Mouse (Mus musculus): ENCODE measurements around the gene Crebbp. TPM values are rescaled to one million over a fixed set of nuclear protein-coding genes. Genes with fewer than 3 reads are reported as not detected.
A peak's percentile ranks its signal among the peaks of the same experiment; 100 is the strongest.

The Crebbp gene
- polyA plus RNA-seq, 1 experiment from 2014 or later = 45.7 TPM

DNA sequence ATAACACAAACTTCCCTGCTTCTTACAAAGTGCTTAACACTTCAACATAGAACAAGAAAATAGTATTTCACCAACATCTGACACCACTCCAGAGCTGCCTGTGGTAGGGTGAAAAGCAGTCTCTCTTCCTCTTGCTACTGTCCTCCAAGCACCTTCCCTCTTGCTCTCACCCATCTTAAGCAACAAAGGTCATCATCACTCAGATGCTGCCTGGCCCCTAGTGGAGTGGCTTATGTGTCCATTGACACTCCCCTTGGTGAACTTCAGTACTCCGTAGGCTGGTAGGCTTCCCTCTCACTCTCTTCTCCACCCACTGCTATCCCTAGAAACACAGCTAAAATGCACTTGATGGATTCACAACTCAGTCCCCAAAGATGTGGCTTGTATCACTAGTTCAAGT is 3.5 kb downstream of the Crebbp start:
- Histone ChIP-seq H3K4me3 (no peak overlapping the region), H3K9me3 (replicated peaks) (no peaks in the 10 kb centered on the region), H3K27me3 (peaks cover 6% of the 10 kb centered on the region), H3K9ac (no peak overlapping the region), H3K27ac (no peak overlapping the region), H3K4me1 (peaks cover 25% of the 10 kb centered on the region), H3K36me3 (no peaks in the 10 kb centered on the region), H3K4me2 (replicated peaks) (peak overlapping the region; percentile 78)
- ATAC-seq (ENCODE audit: low FRiP score) = no peak
- WGBS = 82% methylated on average over 1 of the region's 1 CpGs

DNA sequence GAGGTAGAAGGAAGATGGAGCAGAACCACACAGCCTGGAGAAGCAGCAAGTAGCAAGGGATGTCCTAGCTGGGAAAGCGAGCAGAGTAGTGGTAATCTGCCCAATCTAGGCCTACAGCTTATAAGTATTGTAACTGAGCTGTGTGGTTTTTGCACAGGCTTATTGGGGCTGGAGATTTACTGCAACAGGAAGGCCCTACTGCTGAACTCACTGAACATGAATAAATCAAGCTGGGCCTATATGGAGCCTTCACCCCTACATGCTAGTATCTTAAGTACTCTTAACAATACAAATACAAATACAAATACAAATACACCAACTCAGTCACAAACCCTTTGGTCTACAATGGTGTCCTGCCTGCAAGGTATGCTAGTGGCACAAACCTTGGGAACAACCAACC is 10.2 kb downstream of the Crebbp start:
- Histone ChIP-seq H3K4me1 (peaks cover 14% of the 10 kb centered on the region), H3K27me3 (no peaks in the 10 kb centered on the region), H3K9ac (no peak overlapping the region), H3K4me2 (replicated peaks) (no peak overlapping the region), H3K4me3 (no peak overlapping the region), H3K36me3 (no peaks in the 10 kb centered on the region), H3K27ac (no peak overlapping the region), H3K9me3 (replicated peaks) (no peaks in the 10 kb centered on the region)
- WGBS = 96% methylated on average over 1 of the region's 1 CpGs
- ATAC-seq (ENCODE audit: low FRiP score) = no peak

DNA sequence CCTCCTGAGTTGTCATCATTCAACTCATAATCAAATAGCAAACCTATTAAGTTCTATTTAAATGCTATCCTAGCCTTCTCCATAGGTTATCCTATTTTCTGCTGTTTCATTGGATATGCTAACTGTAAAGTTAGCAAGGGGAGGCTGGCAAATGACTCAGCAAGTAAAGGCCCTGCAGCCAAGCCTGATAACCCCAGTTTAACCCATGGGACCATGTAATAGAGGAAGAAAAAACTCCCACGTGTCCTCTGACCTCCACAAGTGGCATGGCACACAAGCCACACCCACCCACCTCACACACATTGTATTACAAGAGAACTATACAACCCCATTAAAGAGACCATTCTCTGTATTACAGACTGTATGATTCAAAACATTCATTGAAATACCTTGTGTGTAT is 13.8 kb downstream of the Crebbp start:
- H3K9me3 ChIP-seq (replicated peaks) = no peaks in the 10 kb centered on the region
- no peaks in the 10 kb centered on the region for H3K36me3 ChIP-seq
- H3K4me2 ChIP-seq (replicated peaks) = no peak overlapping the region
- no peak overlapping the region for H3K9ac ChIP-seq
- H3K27ac ChIP-seq = no peak overlapping the region
- ATAC-seq (ENCODE audit: low FRiP score) = no peak
- H3K4me3 ChIP-seq = no peak overlapping the region
- WGBS = 35% methylated on average over 1 of the region's 1 CpGs
- peaks cover 12% of the 10 kb centered on the region for H3K4me1 ChIP-seq
- H3K27me3 ChIP-seq = no peaks in the 10 kb centered on the region

DNA sequence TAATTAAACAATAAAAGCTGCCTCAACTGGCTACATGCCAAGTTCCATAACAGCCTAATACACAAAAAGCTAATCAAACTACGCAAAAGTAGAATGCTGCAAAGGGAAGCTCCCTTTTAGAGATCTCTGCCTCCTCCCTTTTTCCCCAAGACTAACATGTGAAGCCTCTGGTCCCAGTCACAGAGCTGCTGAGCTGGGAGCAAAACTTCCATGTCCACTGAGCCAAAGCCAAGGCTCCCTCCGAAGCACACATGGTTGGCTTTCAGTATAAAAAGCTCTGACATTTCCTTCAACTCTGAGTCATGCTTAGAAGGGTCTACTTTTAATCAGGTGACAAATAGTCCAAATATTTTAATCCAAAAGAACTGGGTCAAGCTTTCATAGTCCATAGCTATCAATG is 14.2 kb downstream of the Crebbp start:
- no peaks in the 10 kb centered on the region for H3K36me3 ChIP-seq
- H3K4me3 ChIP-seq = no peak overlapping the region
- ATAC-seq (ENCODE audit: low FRiP score) = no peak
- no peak overlapping the region for H3K27ac ChIP-seq
- H3K4me2 ChIP-seq (replicated peaks) = no peak overlapping the region
- no peaks in the 10 kb centered on the region for H3K27me3 ChIP-seq
- no peak overlapping the region for H3K9ac ChIP-seq
- WGBS = 90% methylated on average over 2 of the region's 2 CpGs
- H3K9me3 ChIP-seq (replicated peaks) = no peaks in the 10 kb centered on the region
- peaks cover 12% of the 10 kb centered on the region for H3K4me1 ChIP-seq

DNA sequence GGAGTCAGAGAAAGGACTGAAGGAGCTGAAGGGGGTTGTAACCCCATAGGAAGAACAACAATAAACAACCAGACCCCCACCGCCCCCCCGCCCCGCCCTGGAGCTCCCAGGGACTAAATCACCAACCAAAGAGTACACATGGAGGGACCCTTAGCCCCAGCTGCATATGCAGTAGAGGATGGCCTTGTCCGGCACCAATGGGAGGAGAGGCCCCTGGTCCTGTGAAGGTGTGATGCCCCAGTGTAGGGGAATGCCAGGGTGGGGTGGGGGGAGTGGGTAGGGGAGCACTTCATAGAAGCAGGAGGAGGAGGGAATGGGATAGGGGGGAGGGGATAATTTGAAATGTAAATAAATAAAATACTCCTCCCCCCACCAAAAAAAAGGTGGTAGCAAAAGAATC is 15.8 kb downstream of the Crebbp start:
- Histone ChIP-seq H3K27me3 (no peaks in the 10 kb centered on the region), H3K9ac (no peak overlapping the region), H3K36me3 (no peaks in the 10 kb centered on the region), H3K4me2 (replicated peaks) (no peak overlapping the region), H3K4me1 (peaks cover 12% of the 10 kb centered on the region), H3K4me3 (no peak overlapping the region), H3K9me3 (replicated peaks) (no peaks in the 10 kb centered on the region), H3K27ac (no peak overlapping the region)
- ATAC-seq (ENCODE audit: low FRiP score) = no peak
- WGBS = 93% methylated on average over 4 of the region's 4 CpGs

DNA sequence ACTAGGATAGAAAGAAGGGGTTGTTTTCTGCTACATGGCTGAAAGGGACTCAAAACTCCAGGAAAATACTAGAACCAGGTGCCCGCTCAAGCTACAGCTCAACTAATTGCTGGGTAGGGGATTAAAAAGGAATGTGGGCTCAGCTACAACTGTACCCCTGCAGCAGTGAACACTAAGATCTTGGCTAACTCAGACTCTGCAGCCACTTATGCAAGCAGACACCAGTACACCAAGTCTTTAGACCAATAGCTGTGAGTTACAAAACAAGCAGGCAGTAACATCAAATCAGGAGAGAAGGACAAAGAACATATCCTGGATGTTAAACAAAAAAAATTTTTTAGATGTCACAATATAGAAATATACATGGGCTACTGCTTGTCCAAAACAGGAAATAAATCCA is 23.6 kb downstream of the Crebbp start:
- WGBS = 100% methylated on average over 1 of the region's 1 CpGs
- Histone ChIP-seq H3K4me2 (replicated peaks) (no peak overlapping the region), H3K9ac (no peak overlapping the region), H3K27me3 (no peaks in the 10 kb centered on the region), H3K9me3 (replicated peaks) (no peaks in the 10 kb centered on the region), H3K4me3 (no peak overlapping the region), H3K36me3 (no peaks in the 10 kb centered on the region), H3K4me1 (no peaks in the 10 kb centered on the region), H3K27ac (no peak overlapping the region)
- no peak for ATAC-seq (ENCODE audit: low FRiP score)

DNA sequence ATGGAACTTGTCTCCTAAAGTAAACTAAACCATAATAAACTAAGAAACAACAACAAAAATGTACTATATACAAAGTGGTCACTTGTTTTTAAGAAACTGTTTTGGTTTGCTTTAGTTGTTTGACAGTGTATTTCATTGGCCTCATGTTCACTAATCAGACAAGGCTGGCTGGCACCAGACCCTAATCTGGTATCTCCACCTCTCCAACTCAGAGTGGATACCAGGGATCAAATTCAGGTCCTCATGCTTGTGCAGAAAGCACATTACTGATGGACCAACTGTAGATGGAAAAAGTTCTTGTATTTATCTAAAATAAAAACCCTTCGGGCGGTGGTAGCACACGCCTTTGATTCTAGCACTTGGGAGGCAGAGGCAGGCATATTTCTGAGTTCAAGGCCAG is 38.7 kb downstream of the Crebbp start:
- H3K36me3 ChIP-seq = peaks cover 24% of the 10 kb centered on the region

DNA sequence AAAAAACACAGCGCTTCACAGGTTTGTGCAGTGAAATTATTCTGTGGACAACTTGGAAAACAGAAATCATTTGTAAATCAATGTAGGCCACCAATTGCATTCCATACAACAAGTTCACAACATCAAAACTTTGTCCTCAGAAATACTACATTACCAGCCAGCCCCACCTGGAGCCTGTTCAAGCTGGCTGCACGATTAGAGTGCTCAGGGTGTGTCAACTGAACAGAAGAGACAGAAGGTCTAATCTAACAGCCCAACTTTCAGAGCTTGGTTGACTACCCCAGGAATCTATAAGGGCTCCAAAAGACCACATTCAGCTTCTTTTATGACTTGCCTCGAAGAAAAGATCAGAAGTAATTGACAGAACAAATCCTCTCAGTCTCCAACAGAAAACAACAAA is 44.3 kb downstream of the Crebbp start:
- peaks cover 5% of the 10 kb centered on the region; the same call in 1 of the 2 replicates for H3K9me3 ChIP-seq (replicated peaks)
- no peak overlapping the region for H3K4me2 ChIP-seq (replicated peaks)
- 96% methylated on average over 3 of the region's 3 CpGs for WGBS
- H3K27me3 ChIP-seq = no peaks in the 10 kb centered on the region
- H3K4me3 ChIP-seq = no peak overlapping the region
- peaks cover 11% of the 10 kb centered on the region for H3K36me3 ChIP-seq
- H3K27ac ChIP-seq = no peak overlapping the region
- no peak for ATAC-seq (ENCODE audit: low FRiP score)
- H3K4me1 ChIP-seq = no peaks in the 10 kb centered on the region
- H3K9ac ChIP-seq = no peak overlapping the region

More for the DNA sequence above, 38.7 kb downstream of the Crebbp start:
- no peaks in the 10 kb centered on the region for H3K9me3 ChIP-seq (replicated peaks)
- no peak overlapping the region for H3K4me2 ChIP-seq (replicated peaks)
- 96% methylated on average over 3 of the region's 3 CpGs for WGBS
- no peak overlapping the region for H3K9ac ChIP-seq
- no peaks in the 10 kb centered on the region for H3K4me1 ChIP-seq
- no peaks in the 10 kb centered on the region for H3K27me3 ChIP-seq
- H3K27ac ChIP-seq = no peak overlapping the region
- ATAC-seq (ENCODE audit: low FRiP score) = no peak
- no peak overlapping the region for H3K4me3 ChIP-seq

DNA sequence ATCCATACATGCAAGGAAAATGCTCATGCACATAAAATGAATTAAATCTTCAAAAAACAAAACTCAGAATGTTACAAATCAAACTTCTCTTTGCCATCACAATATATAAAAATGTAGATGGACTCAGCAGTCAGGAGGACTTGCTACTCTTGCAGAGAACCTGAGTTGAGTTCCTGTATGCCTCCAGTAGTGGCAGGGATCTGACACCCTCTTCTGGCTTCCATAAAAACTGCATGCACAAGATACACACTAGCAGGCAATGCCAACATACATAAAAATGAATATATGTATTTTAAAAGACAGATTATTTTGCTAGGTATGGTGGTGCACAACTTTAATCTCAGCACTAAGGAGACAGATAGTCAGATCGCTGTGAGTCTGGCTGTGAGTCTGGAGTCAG is 45.3 kb downstream of the Crebbp start:
- Histone ChIP-seq H3K4me1 (no peaks in the 10 kb centered on the region), H3K4me2 (replicated peaks) (no peak overlapping the region)
- WGBS = 100% methylated on average over 1 of the region's 1 CpGs

DNA sequence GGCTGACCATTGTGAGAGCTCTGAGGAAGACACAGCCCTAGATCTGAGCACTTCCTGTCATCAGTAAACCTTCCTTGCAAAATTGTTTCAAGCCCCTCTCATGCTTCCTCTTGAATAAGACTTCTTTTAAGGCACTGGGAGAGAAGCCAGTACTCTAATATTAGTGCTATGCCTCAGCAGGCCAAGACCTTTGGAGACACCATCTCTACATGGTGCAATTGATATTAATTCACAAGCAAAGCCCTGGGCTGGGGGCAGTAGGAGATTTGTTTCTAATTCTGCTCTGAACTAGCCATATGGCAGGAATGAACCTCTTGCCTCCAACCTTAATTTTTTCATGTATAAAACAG is 52.9 kb downstream of the Crebbp start:
- no peaks in the 10 kb centered on the region for H3K27me3 ChIP-seq
- H3K4me2 ChIP-seq (replicated peaks) = no peak overlapping the region
- H3K4me3 ChIP-seq = no peak overlapping the region
- H3K9me3 ChIP-seq (replicated peaks) = no peaks in the 10 kb centered on the region
- peaks cover 4% of the 10 kb centered on the region; the same call in 1 of the 2 replicates for H3K36me3 ChIP-seq
- no peak overlapping the region for H3K27ac ChIP-seq
- H3K9ac ChIP-seq = no peak overlapping the region
- no peak for ATAC-seq (ENCODE audit: low FRiP score)
- H3K4me1 ChIP-seq = peaks cover 6% of the 10 kb centered on the region; the same call in 1 of the 2 replicates

More for the DNA sequence above, 45.3 kb downstream of the Crebbp start:
- peaks cover 5% of the 10 kb centered on the region; the same call in 1 of the 2 replicates for H3K9me3 ChIP-seq (replicated peaks)
- H3K36me3 ChIP-seq = peaks cover 11% of the 10 kb centered on the region
- no peak overlapping the region for H3K9ac ChIP-seq
- no peak for ATAC-seq (ENCODE audit: low FRiP score)
- H3K27me3 ChIP-seq = no peaks in the 10 kb centered on the region
- no peak overlapping the region for H3K27ac ChIP-seq
- H3K4me3 ChIP-seq = no peak overlapping the region

DNA sequence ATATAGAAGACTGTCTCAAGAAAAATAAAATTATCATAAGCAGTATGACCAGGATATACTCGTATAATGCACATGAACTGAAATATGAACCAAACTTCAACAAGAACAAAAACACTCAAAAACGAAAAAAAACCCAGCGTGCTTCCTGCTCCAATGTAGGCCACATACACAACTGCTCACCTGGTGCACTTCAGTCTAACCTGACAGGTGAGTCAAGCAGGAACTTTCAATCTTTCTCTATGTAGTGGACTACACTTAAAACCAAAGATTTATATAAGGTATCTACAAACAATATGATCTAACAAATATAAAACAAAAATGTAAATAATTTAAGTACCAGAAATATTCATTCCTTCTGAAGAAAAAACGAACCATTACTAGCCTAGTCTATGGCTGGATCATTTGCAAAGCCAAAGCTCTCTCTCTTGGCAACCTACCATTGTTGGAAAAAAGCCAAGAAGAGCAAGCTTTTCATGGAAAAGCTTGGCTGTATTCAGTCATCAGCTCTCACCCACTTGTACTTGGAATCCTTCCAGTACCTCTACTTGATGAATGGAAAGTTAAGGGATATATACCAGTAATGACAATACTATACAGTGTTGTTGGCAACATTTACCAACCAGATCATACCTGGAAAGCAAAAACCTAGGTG is 53.4 kb downstream of the Crebbp start:
- no peaks in the 10 kb centered on the region for H3K27me3 ChIP-seq
- H3K36me3 ChIP-seq = peaks cover 4% of the 10 kb centered on the region; the same call in 1 of the 2 replicates
- H3K27ac ChIP-seq = no peak overlapping the region
- no peak overlapping the region for H3K9ac ChIP-seq
- H3K4me1 ChIP-seq = peaks cover 6% of the 10 kb centered on the region; the same call in 1 of the 2 replicates
- H3K4me2 ChIP-seq (replicated peaks) = no peak overlapping the region
- no peaks in the 10 kb centered on the region for H3K9me3 ChIP-seq (replicated peaks)
- WGBS = 90% methylated on average over 4 of the region's 4 CpGs
- ATAC-seq (ENCODE audit: low FRiP score) = peak; percentile 26; the same call in 1 of the 2 replicates
- no peak overlapping the region for H3K4me3 ChIP-seq

DNA sequence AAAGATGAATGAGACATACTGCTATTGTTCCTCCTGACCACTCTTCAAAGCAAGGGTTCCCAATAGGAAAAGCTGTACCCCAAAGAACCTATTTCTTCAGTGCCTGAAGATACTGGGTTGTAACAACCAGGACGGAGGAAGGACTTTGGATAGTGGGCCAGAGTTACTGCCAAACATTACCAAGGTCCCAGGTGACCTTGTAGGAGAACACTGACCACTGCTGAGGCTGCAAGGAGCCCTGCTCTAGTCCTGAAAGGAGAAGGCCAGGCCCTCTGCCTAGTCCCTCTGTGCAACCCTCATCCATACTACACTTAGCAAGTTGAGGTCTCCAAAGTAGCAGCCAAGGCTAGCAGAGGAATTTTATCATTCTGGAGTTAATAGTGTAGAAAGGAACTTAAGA is 60.7 kb downstream of the Crebbp start:
- H3K36me3 ChIP-seq = peaks cover 18% of the 10 kb centered on the region
- no peak for ATAC-seq (ENCODE audit: low FRiP score)
- no peak overlapping the region for H3K27ac ChIP-seq
- H3K9ac ChIP-seq = no peak overlapping the region
- no peaks in the 10 kb centered on the region for H3K27me3 ChIP-seq
- 100% methylated on average over 1 of the region's 1 CpGs for WGBS
- H3K4me3 ChIP-seq = no peak overlapping the region
- H3K9me3 ChIP-seq (replicated peaks) = no peaks in the 10 kb centered on the region
- no peak overlapping the region for H3K4me2 ChIP-seq (replicated peaks)
- no peaks in the 10 kb centered on the region for H3K4me1 ChIP-seq

DNA sequence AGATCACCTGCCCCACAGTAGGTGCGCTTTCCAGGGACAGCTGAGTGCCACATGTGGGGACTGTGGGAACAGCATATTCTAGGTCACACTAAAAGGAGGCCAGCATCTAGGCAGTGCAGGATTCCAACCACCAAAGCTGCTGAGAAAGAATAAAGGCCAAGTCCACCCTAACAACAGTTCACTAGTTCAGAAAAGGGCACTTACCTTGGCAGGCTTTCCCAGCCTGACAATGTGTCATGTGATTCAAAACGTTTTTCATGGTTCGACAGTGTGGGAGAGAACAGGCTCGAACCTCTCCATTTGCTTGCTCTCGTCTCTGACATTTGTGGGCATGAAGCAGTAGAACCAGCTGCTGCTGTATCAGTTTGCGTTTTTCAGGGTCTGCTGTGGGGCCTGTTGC is 75.3 kb downstream of the Crebbp start:
- ATAC-seq (ENCODE audit: low FRiP score) = no peak

More for the DNA sequence above, 75.3 kb downstream of the Crebbp start:
- WGBS = 82% methylated on average over 6 of the region's 6 CpGs
- no peak overlapping the region for H3K9ac ChIP-seq
- no peak overlapping the region for H3K4me2 ChIP-seq (replicated peaks)
- no peaks in the 10 kb centered on the region for H3K27me3 ChIP-seq
- no peak overlapping the region for H3K4me3 ChIP-seq
- H3K36me3 ChIP-seq = peaks cover 21% of the 10 kb centered on the region
- no peaks in the 10 kb centered on the region for H3K4me1 ChIP-seq
- no peak overlapping the region for H3K27ac ChIP-seq
- H3K9me3 ChIP-seq (replicated peaks) = no peaks in the 10 kb centered on the region
